Mouse (Mus musculus) lung, adult 2 months (tissue): Measurements from ENCODE around the gene Brca2.

Experiments used
- CTCF ChIP-seq: fragments of 200-500 bp; IDR thresholded peaks from 2 replicates; pipeline ENCODE4 v1.5.1; 2011; ENCODE audit warnings: mild to moderate bottlenecking, low read length, control low read depth; ENCODE audit not compliant: insufficient read depth
- POLR2A ChIP-seq: fragments of 200-500 bp; IDR thresholded peaks from 2 replicates; pipeline ENCODE4 v1.6.1; 2011; ENCODE audit warnings: low read depth, mild to moderate bottlenecking, control low read depth, low read length, borderline replicate concordance; ENCODE audit errors: extremely low read depth

GRCm38 (mm10) chr5:150485198-150485597, 37.2 kb upstream of the Brca2 start:
- TF ChIP-seq POLR2A (no peak), CTCF (no peak)
